Mouse (Mus musculus) embryonic fibroblast, embryonic 13.5 days (primary cell): Measurements from ENCODE around the gene Tns1.

Experiments used
- CTCF ChIP-seq: IDR thresholded peaks from 2 replicates; pipeline ENCODE4 v1.5.1; 2011; ENCODE audit warnings: mild to moderate bottlenecking, control low read depth, low read length, moderate library complexity, borderline replicate concordance; ENCODE audit not compliant: insufficient read depth
- POLR2A ChIP-seq: IDR thresholded peaks from 2 replicates; pipeline ENCODE4 v1.6.1; 2011; ENCODE audit warnings: low read depth, mild to moderate bottlenecking, control low read depth, low read length, moderate library complexity

- TF ChIP-seq POLR2A (no peak), CTCF (no peak)
Observed at GRCm38 (mm10) chr1:74058771-74059170, 65.5 kb downstream of the Tns1 start.
